Mouse (Mus musculus) cerebellum, adult 11-12 months (tissue): ENCODE results near the gene Il16.

Experiments used
- DNase-seq: peaks from one replicate; pipeline ENCODE4 v3.0.0; 2022

Il16 gene

DNA sequence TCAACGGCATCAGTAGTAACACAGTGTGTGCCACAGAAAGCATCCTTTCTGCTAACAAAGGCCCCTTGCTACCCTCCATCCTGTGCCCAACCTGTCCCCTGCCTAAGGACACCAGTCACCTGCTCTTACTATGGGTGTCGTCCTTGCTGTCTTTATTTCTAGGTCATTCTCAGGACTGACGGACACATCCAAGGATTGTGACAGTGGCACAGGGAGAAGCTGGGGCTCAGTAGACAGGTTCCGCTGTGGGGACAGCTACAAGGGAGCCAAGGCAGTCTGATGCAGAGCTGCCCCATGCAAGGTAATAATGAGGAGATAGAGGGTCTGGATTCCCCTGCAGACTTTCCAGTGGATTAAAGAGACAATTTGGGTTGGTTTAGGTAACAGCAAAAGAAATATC, 67.0 kb downstream of the Il16 start:
- no peak for DNase-seq

DNA sequence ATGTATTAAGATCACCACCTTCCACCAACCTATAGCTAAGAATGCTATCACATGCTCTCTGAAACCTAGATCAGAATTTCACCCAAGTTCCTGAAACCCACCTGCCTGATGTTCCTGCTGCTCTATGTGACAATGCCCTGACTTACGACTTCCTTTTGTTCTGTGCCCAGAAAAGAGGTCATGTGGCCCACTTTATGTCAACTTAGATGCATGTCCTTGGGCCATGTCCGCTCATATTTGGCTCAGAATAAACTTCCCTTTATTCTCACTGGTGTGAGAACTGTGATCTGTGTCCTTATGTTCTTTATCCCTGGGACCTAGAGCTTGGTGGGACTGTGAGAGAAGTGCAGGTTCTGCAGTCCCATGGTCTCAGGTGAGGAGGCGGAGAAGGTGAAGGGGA, 68.2 kb downstream of the Il16 start:
- no peak for DNase-seq

GRCm38 (mm10) chr7:83675545-83676254, 69.8 kb downstream of the Il16 start:
- no peak for DNase-seq

DNA sequence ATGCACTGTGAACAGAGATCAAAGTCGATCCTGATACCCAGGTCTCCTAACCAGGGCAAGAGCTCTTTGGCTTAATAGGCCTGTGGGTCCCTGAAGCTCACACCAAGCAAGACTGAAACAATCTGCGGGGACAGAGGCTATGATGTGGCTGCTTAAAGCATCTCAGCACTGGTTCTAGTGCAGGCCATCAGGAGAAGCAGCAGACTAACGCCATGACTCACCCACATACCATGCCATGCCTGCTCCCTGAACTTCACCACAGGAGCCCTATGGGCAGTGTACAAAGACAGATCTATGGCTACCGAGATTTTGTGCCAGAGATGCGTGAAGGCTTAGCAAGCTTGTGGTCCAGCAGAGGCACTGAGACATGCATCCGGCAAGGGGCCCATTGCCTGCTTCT, 74.0 kb downstream of the Il16 start:
- no peak for DNase-seq

DNA sequence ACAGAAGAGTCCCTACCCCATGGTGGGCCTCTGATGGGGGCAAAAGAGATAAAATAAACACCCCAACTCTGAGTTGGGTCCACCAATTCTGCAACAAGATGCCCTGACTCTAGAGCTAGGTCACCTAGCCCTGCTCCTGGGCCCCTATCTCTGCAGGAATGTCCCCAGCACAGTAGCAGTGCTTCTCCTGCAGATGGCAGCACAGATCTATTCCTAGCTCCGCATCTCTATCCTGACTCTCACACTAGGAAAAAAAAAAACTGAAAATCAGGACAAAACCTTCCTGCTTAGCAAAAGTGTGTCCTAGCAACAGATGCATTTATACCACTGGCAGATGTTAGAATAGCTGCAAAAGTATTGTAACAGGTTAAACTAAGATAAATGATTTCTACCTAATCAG, 76.8 kb downstream of the Il16 start:
- peak; percentile 55 for DNase-seq

GRCm38 (mm10) chr7:83667936-83668645, 77.4 kb downstream of the Il16 start:
- DNase-seq: no peak

DNA sequence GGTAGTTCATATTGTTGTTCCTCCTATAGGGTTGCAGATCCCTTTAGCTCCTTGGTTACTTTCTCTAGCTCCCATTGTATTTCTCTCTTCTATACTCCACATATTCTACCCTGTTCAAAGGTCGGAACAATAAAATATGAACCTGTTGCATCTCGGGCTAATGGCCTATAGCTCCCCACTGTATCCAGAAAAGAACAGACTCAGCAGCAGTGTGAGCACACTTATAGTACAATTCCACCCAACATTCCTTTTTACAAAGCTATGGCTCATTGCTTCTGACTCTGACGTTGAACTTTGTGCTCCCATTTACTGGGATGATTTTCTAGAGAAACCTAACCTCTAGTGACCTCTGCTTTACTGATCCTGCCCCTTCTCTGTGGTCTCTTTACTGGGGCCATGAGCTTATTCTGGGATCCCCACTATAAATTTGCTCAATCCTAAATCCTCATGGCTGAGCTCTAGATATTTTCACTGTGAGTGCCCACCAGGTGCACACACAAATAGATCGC, 79.4 kb downstream of the Il16 start:
- DNase-seq: no peak

DNA sequence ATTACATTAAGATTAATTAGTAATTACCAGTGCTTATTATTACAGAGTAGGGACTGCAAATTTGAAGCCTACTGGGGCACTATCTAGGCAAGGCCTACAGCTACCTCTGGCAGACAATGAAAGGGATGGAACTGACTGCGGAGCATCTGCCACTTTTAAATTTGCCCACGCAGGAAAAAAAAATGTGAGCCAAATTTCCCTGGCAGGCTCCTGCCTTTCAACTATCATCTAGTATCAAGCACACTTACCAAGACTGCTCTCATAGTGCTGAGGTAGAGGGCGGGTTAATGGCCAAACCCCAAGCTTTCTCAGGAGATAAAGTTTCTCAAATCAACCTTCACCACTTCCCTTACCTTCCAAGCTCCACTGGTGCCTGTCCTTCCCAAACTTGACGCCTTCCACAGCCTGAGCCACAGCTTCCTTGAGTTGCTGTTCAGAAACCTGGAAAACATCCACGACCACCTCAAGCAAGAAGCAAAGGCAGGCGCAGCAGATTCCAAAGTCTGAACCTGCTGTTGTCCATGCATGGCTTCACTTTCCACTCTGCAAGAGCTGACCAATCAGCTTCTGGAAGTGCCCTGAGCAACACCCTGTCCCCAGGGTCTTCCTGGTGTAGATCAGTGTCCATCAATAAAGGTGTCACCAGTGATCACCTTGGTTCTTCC, 82.7 kb downstream of the Il16 start:
- DNase-seq: peak; percentile 61

DNA sequence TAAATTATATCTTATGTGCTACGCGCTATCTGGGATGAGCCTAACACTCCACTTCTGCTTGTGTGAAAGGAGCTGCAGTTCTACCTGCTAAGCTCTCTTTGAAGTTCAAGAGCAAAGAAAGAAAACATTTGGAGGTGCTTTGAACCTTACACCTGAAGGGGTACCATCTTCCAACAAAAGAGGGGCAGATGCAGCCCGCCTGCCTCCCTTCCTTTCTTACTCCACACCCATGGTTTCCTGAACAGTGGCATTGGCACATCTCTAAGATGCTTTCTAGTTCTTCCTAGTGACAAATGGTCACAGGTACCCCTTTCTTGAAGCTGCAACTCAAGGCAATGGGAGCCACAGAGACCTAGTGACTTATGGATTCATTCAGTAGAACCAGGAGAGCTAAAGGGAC, 83.8 kb downstream of the Il16 start:
- DNase-seq: no peak

DNA sequence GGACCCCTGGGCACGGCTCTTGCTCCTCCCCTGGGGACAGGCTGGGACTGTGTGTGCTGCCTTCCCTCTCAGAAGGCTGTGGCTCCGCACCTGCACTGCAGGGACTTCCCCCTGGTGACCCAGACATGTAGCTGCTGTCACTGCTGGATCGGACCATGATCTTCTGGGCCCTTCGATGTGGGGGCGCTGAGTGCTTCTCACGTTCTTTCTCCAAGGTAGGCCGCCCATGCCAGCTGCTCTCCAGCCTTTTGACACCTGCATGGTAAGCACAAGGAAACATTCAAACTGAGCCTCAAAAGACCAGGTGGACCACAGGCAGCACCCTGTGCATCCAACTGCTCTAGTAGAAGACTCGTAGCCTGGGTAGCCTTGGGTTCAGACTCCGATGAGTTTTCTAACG, 84.5 kb downstream of the Il16 start:
- no peak for DNase-seq

GRCm38 (mm10) chr7:83660273-83660691, 85.2 kb downstream of the Il16 start:
- DNase-seq: no peak

- peak; percentile 83 for DNase-seq
Observed at GRCm38 (mm10) chr7:83659159-83660065, 86.1 kb downstream of the Il16 start.

- no peak for DNase-seq
Observed at GRCm38 (mm10) chr7:83658716-83659115, 86.8 kb downstream of the Il16 start.

DNA sequence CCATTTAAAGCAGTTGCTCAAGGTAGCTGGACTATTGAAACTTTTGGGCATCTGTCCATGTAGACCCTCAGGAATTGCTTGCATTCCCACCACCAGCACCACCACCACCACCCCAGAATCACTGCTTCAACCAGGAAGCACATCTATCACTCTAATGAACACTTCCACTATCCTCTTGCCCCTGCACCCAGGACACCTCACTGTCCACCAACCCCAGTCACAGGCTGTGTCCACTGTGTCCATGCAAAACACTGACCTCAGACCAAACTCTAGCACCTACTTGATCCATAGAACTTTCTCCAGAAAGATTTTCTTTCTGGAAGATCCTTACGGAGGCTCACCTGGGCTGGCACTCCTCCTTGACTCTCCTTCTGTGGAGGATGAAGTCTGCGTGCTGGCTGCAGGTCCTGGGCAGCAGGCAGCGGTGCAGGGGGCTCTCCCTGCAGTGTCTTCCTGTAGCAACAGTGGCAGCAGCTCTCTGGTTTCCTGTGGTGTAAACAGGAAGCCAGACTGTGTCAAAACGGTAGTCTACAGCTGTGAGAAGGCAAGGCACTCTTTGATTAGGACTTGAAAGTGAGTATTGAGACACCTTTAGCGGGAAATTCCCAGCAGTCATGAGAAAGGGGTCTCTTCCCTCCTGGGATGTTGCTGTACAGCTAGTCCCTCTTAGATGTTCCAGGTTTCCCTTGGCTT, 90.4 kb downstream of the Il16 start:
- no peak for DNase-seq

DNA sequence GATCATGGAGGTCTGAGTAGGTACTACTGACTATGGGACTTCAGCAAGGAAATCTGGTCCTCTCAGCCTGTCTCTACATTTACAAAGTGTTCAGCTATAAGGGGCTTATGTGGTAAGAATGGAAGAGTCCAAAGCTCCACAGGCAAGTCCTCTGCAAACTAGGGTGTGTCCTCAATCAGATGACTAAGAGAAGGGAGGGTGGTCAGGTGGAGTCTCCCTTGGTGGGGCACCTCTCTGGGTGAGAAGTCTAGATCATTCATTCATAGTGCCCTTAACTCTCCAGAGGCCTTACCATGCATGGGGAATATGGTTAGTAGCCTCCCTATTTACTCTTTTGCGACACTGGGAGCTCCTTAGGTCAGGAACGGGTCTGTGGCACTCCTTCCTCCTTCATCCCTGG, 91.3 kb downstream of the Il16 start:
- no peak for DNase-seq

DNA sequence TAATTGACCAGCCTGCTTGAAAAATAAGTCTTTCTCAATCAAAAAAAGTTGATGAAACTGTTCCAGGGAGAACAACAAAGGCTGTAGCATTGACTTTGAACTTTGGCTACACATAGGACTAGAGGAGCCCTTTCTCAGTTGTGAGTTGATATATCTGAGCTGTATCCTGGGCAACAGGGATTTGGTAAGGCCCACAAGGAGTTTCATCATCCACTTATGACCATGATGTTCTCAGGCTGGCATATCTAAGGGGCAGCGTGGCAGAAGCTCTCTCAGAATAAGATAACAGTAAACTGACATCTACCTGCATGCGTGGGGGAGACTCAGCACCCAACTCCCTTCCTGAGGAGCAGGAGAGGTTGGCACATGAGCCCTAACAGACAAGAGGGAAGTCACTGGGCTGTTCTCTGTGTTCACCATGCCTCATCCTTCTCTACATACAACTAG, 91.9 kb downstream of the Il16 start:
- no peak for DNase-seq

DNA sequence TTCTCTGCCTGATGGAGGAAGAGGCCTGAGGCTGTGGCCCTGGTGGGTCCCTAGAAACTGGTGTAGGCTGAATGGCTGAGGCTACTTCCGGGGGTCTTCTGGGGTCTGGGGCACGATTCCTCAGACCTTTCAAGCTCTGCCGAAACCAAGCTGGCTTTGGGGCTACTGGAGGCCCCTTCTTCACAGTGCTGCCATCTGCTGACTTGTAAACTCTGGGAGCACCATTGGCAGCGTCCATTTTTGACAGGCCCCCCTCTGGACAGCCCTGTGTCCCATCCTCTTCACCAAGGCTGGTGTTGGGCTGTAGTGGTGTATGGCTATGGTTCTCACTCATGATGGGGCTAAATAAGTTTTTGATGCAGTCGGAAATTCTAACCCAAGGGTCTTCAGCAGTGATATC, 93.0 kb downstream of the Il16 start:
- no peak for DNase-seq

GRCm38 (mm10) chr7:83650638-83651037, 94.9 kb downstream of the Il16 start:
- DNase-seq: no peak

- no peak for DNase-seq
Observed at GRCm38 (mm10) chr7:83648807-83649206, 96.7 kb downstream of the Il16 start.

DNA sequence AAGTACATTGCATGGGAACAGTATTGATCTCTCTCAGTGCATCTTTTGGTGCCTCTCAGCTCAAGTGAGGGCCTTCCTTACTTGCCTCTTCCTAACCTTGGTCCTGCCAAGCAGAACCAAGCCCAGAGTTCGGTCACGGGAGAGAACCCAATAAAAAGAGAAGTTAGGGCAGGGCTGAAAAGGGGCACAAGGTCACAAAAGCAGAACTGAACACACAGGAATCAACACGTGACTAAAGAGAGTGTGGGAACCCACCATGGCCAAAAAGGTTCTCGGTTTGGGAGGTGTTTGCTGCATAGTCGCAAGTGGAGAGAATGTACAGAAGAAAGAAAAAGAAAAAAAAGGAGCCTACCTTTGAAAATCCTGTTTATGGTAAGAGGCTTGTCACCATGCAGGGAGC, 100.0 kb downstream of the Il16 start:
- DNase-seq: no peak

DNA sequence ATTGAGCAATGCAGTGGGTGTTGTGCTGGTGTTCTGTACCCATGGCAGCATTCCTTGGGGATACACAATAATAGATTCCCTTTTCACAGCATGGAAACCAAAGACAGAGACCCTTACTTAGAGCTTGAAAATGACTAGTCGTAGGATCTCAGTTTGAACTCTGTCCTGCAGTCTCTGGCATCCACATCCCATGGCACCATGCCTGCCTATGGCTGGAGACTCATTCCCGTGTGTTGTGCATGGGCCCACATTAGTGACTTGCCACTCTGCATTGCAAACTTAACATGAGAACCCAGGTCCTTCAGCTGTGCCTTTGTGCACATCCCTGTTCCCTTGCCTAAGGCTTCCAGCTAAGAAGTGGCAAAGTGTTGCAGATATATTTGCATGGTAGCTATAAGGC, 100.8 kb downstream of the Il16 start:
- DNase-seq: no peak

GRCm38 (mm10) chr7:83643581-83643980, 101.9 kb downstream of the Il16 start:
- no peak for DNase-seq
